Mouse (Mus musculus): ENCODE results near the gene Bnip3. TPM values are rescaled to one million over a fixed set of nuclear protein-coding genes. Genes with fewer than 3 reads are reported as not detected.

Gene Bnip3
- 90.3 TPM for polyA plus RNA-seq (2014; fragmentation: Illumina TruSeq; extraction: RNeasy Lipid Tissue Mini Kit (QIAGEN cat#74804); ENCODE audit: low read depth, low replicate concordance)

GRCm38 (mm10) chr7:138909277-138910192 is at the start of gene Bnip3:
Gene Bnip3, minus strand, starts transcription at chr7:138909519.

GRCm38 (mm10) chr7:138940612-138941461 is 31.5 kb upstream of the Bnip3 start, which contains the start of gene Jakmip3:
Gene Jakmip3, plus strand, starts transcription at chr7:138940730.

GRCm38 (mm10) chr7:138845544-138846391 is 63.6 kb downstream of the Bnip3 start, which contains the start of the genes Ppp2r2d and Mapk1ip1:
Gene Ppp2r2d, plus strand, starts transcription at chr7:138846079.
Gene Mapk1ip1, minus strand, starts transcription at chr7:138846273.

Other genes starting within 250 kb of the Bnip3 start
- gene Ppp2r2d, start 63.4 kb downstream of the Bnip3 start, polyA plus RNA-seq (2014; fragmentation: Illumina TruSeq; extraction: RNeasy Lipid Tissue Mini Kit (QIAGEN cat#74804); ENCODE audit: low read depth, low replicate concordance): 128 TPM
- 13.4 TPM for gene Mapk1ip1, start 63.2 kb downstream of the Bnip3 start, polyA plus RNA-seq (2014; fragmentation: Illumina TruSeq; extraction: RNeasy Lipid Tissue Mini Kit (QIAGEN cat#74804); ENCODE audit: low read depth, low replicate concordance)
- gene Jakmip3, start 31.2 kb upstream of the Bnip3 start, polyA plus RNA-seq (2014; fragmentation: Illumina TruSeq; extraction: RNeasy Lipid Tissue Mini Kit (QIAGEN cat#74804); ENCODE audit: low read depth, low replicate concordance): 0.60 TPM
- gene Dpysl4, start 176.5 kb upstream of the Bnip3 start, polyA plus RNA-seq (2014; fragmentation: Illumina TruSeq; extraction: RNeasy Lipid Tissue Mini Kit (QIAGEN cat#74804); ENCODE audit: low read depth, low replicate concordance): not detected

Data from sigmoid colon, adult 10 weeks (tissue).